Mouse (Mus musculus): ENCODE data around the gene Gtf2h5. TPM values are rescaled to one million over a fixed set of nuclear protein-coding genes. Genes with fewer than 3 reads are reported as not detected.
A peak's percentile ranks its signal among the peaks of the same experiment; 100 is the strongest.

The Gtf2h5 gene
- total and polyA plus RNA-seq, 2 experiments from 2014 or later, result 44.1 to 241 TPM

GRCm38 (mm10) chr17:6091604-6092003 lies 12.0 kb downstream of the Gtf2h5 start:
- no peaks in the 10 kb centered on the region for H3K9me3 ChIP-seq (ENCODE audit: low read length)
- no peak for DNase-seq (ENCODE audit: low spot score)
- WGBS, result 92% methylated on average over 6 of the region's 6 CpGs
- H3K36me3 ChIP-seq (ENCODE audit: insufficient read depth, low read length), result no peaks in the 10 kb centered on the region
- H3K4me2 ChIP-seq (ENCODE audit: low read depth, low read length), result no peak overlapping the region
- H3K4me1 ChIP-seq (ENCODE audit: insufficient read depth, low read length), result no peaks in the 10 kb centered on the region
- H3K4me3 ChIP-seq (ENCODE audit: low read length), result no peak overlapping the region
- ATAC-seq, result no peak
- no peaks in the 10 kb centered on the region for H3K27me3 ChIP-seq (ENCODE audit: insufficient read depth, low read length)
- H3K9ac ChIP-seq (replicated peaks; ENCODE audit: low read length), result no peak overlapping the region
- TF ChIP-seq CTCF (IDR thresholded peaks at IDR 0.05; ENCODE audit: low read depth), result no peak
- H3K27ac ChIP-seq, result no peak overlapping the region

GRCm38 (mm10) chr17:6095579-6095978 lies 16.0 kb downstream of the Gtf2h5 start:
- Histone ChIP-seq H3K4me1 (ENCODE audit: insufficient read depth, low read length) (no peaks in the 10 kb centered on the region), H3K27me3 (ENCODE audit: insufficient read depth, low read length) (no peaks in the 10 kb centered on the region), H3K9ac (replicated peaks; ENCODE audit: low read length) (no peak overlapping the region), H3K27ac (no peak overlapping the region), H3K9me3 (ENCODE audit: low read length) (no peaks in the 10 kb centered on the region), H3K4me2 (ENCODE audit: low read depth, low read length) (no peak overlapping the region), H3K36me3 (ENCODE audit: insufficient read depth, low read length) (no peaks in the 10 kb centered on the region), H3K4me3 (ENCODE audit: low read length) (no peak overlapping the region)
- ATAC-seq (no peak), DNase-seq (ENCODE audit: low spot score) (no peak)
- TF ChIP-seq CTCF (IDR thresholded peaks at IDR 0.05; ENCODE audit: low read depth), result peak; percentile 26; the same call in 1 of the 2 replicates

GRCm38 (mm10) chr17:6097884-6098283 lies 18.3 kb downstream of the Gtf2h5 start:
- H3K4me2 ChIP-seq (ENCODE audit: low read depth, low read length), result no peak overlapping the region
- H3K9me3 ChIP-seq (ENCODE audit: low read length), result no peaks in the 10 kb centered on the region
- ATAC-seq (peak; percentile 64; the same call in 1 of the 2 replicates), DNase-seq (ENCODE audit: low spot score) (peak; percentile 81)
- no peak overlapping the region for H3K27ac ChIP-seq
- peak; percentile 90 for TF ChIP-seq CTCF (IDR thresholded peaks at IDR 0.05; ENCODE audit: low read depth)
- no peak overlapping the region for H3K9ac ChIP-seq (replicated peaks; ENCODE audit: low read length)
- no peaks in the 10 kb centered on the region for H3K36me3 ChIP-seq (ENCODE audit: insufficient read depth, low read length)
- H3K4me1 ChIP-seq (ENCODE audit: insufficient read depth, low read length), result no peaks in the 10 kb centered on the region
- 28% methylated on average over 4 of the region's 4 CpGs for WGBS
- H3K27me3 ChIP-seq (ENCODE audit: insufficient read depth, low read length), result no peaks in the 10 kb centered on the region
- no peak overlapping the region for H3K4me3 ChIP-seq (ENCODE audit: low read length)

- H3K27me3 ChIP-seq (ENCODE audit: insufficient read depth, low read length), result no peaks in the 10 kb centered on the region
- H3K4me2 ChIP-seq (ENCODE audit: low read depth, low read length), result no peak overlapping the region
- no peak overlapping the region for H3K4me3 ChIP-seq (ENCODE audit: low read length)
- H3K36me3 ChIP-seq (ENCODE audit: insufficient read depth, low read length), result no peaks in the 10 kb centered on the region
- no peaks in the 10 kb centered on the region for H3K9me3 ChIP-seq (ENCODE audit: low read length)
- DNase-seq (ENCODE audit: low spot score), result no peak
- WGBS, result 89% methylated on average over 3 of the region's 3 CpGs
- no peak overlapping the region for H3K9ac ChIP-seq (replicated peaks; ENCODE audit: low read length)
- no peak for ATAC-seq
- no peak for TF ChIP-seq CTCF (IDR thresholded peaks at IDR 0.05; ENCODE audit: low read depth)
- H3K27ac ChIP-seq, result no peak overlapping the region
- no peaks in the 10 kb centered on the region for H3K4me1 ChIP-seq (ENCODE audit: insufficient read depth, low read length)
Measured at GRCm38 (mm10) chr17:6102287-6102686, 22.7 kb downstream of the Gtf2h5 start.

GRCm38 (mm10) chr17:6103566-6103965 lies 24.0 kb downstream of the Gtf2h5 start:
- ATAC-seq, result no peak
- Histone ChIP-seq H3K36me3 (ENCODE audit: insufficient read depth, low read length) (no peaks in the 10 kb centered on the region), H3K4me2 (ENCODE audit: low read depth, low read length) (no peak overlapping the region), H3K4me1 (ENCODE audit: insufficient read depth, low read length) (0 out of 2 replicates have a peak, but pooled peaks cover 3% of the 10 kb centered on the region), H3K4me3 (ENCODE audit: low read length) (no peak overlapping the region), H3K9me3 (ENCODE audit: low read length) (no peaks in the 10 kb centered on the region), H3K27ac (no peak overlapping the region), H3K9ac (replicated peaks; ENCODE audit: low read length) (no peak overlapping the region), H3K27me3 (ENCODE audit: insufficient read depth, low read length) (no peaks in the 10 kb centered on the region)
- 80% methylated on average over 6 of the region's 6 CpGs for whole genome bisulfite sequencing
- no peak for TF ChIP-seq CTCF (IDR thresholded peaks at IDR 0.05; ENCODE audit: low read depth)
- DNase-seq (ENCODE audit: low spot score), result no peak

- Histone ChIP-seq H3K4me2 (ENCODE audit: low read depth, low read length) (peak within 1 kb of the TSS; percentile 89), H3K27me3 (ENCODE audit: insufficient read depth, low read length) (no peaks in the 10 kb centered on the region), H3K27ac (peak within 1 kb of the TSS; percentile 99), H3K4me3 (ENCODE audit: low read length) (peak within 1 kb of the TSS; percentile 91), H3K9me3 (ENCODE audit: low read length) (no peaks in the 10 kb centered on the region), H3K36me3 (ENCODE audit: insufficient read depth, low read length) (no peaks in the 10 kb centered on the region), H3K4me1 (ENCODE audit: insufficient read depth, low read length) (peaks cover 12% of the 10 kb centered on the region), H3K9ac (replicated peaks; ENCODE audit: low read length) (peak within 1 kb of the TSS; percentile 98)
- ATAC-seq (peak; percentile 97), DNase-seq (ENCODE audit: low spot score) (peak; percentile 93)
- no peak for TF ChIP-seq CTCF (IDR thresholded peaks at IDR 0.05; ENCODE audit: low read depth)
- WGBS, result 1% methylated on average over 47 of the region's 76 CpGs
Measured at GRCm38 (mm10) chr17:6106361-6107014, 26.9 kb downstream of the Gtf2h5 start, which contains the start of gene Tulp4. Tulp4 (plus strand) TSS chr17:6106437.

GRCm38 (mm10) chr17:6107015-6107601 lies 27.5 kb downstream of the Gtf2h5 start:
- H3K27me3 ChIP-seq (ENCODE audit: insufficient read depth, low read length), result no peaks in the 10 kb centered on the region
- H3K27ac ChIP-seq, result peak overlapping the region; percentile 99
- H3K9ac ChIP-seq (replicated peaks; ENCODE audit: low read length), result peak overlapping the region; percentile 98
- no peak for TF ChIP-seq CTCF (IDR thresholded peaks at IDR 0.05; ENCODE audit: low read depth)
- peak overlapping the region; percentile 91 for H3K4me3 ChIP-seq (ENCODE audit: low read length)
- DNase-seq (ENCODE audit: low spot score) (peak; percentile 86), ATAC-seq (peak; percentile 65)
- 1% methylated on average over 48 of the region's 50 CpGs for WGBS
- H3K4me1 ChIP-seq (ENCODE audit: insufficient read depth, low read length), result peaks cover 12% of the 10 kb centered on the region
- peak overlapping the region; percentile 89 for H3K4me2 ChIP-seq (ENCODE audit: low read depth, low read length)
- H3K9me3 ChIP-seq (ENCODE audit: low read length), result no peaks in the 10 kb centered on the region
- no peaks in the 10 kb centered on the region for H3K36me3 ChIP-seq (ENCODE audit: insufficient read depth, low read length)
